Mouse (Mus musculus) ovary, postnatal 36 days (tissue): ENCODE results near the gene Lamp1.
A peak's percentile ranks its signal among the peaks of the same experiment; 100 is the strongest.

ENCODE experiments used
- DNase-seq: peaks from one replicate; pipeline ENCODE4 v3.0.0; 2022; ENCODE audit warnings: low spot score, mixed read lengths

The Lamp1 gene

GRCm38 (mm10) chr8:13158718-13159376, at the start of gene Lamp1:
Lamp1 (plus strand) TSS chr8:13159161.
- peak; percentile 99 for DNase-seq

GRCm38 (mm10) chr8:13109416-13109960, 49.5 kb upstream of the Lamp1 start:
- no peak for DNase-seq

- DNase-seq = no peak
Measured at GRCm38 (mm10) chr8:13111917-13112316, 47.0 kb upstream of the Lamp1 start.

- DNase-seq = no peak
Measured at GRCm38 (mm10) chr8:13113232-13113631, 45.7 kb upstream of the Lamp1 start.

GRCm38 (mm10) chr8:13117096-13117495, 41.9 kb upstream of the Lamp1 start:
- no peak for DNase-seq

GRCm38 (mm10) chr8:13118516-13118915, 40.4 kb upstream of the Lamp1 start:
- no peak for DNase-seq

- no peak for DNase-seq
Measured at GRCm38 (mm10) chr8:13120882-13121665, 37.9 kb upstream of the Lamp1 start.

GRCm38 (mm10) chr8:13122887-13123421, 36.0 kb upstream of the Lamp1 start:
- no peak for DNase-seq

- DNase-seq = no peak
Measured at GRCm38 (mm10) chr8:13124897-13125296, 34.1 kb upstream of the Lamp1 start.

- peak; percentile 24 for DNase-seq
Measured at GRCm38 (mm10) chr8:13132220-13132619, 26.7 kb upstream of the Lamp1 start.

- no peak for DNase-seq
Measured at GRCm38 (mm10) chr8:13139641-13140182, 19.2 kb upstream of the Lamp1 start.

GRCm38 (mm10) chr8:13141681-13142080, 17.3 kb upstream of the Lamp1 start:
- no peak for DNase-seq

GRCm38 (mm10) chr8:13148476-13148875, 10.5 kb upstream of the Lamp1 start:
- no peak for DNase-seq

- DNase-seq = no peak
Measured at GRCm38 (mm10) chr8:13149287-13149686, 9.7 kb upstream of the Lamp1 start.

- DNase-seq = no peak
Measured at GRCm38 (mm10) chr8:13149866-13150265, 9.1 kb upstream of the Lamp1 start.

- DNase-seq = no peak
Measured at GRCm38 (mm10) chr8:13150929-13151328, 8.0 kb upstream of the Lamp1 start.

- DNase-seq = no peak
Measured at GRCm38 (mm10) chr8:13154099-13154498, 4.9 kb upstream of the Lamp1 start.

- DNase-seq = no peak
Measured at GRCm38 (mm10) chr8:13155358-13155757, 3.6 kb upstream of the Lamp1 start.

GRCm38 (mm10) chr8:13156327-13157097, 2.4 kb upstream of the Lamp1 start:
- DNase-seq = no peak

GRCm38 (mm10) chr8:13159377-13159881, 468 bp downstream of the Lamp1 start:
- no peak for DNase-seq

GRCm38 (mm10) chr8:13160691-13161090, 1.7 kb downstream of the Lamp1 start:
- no peak for DNase-seq

GRCm38 (mm10) chr8:13162098-13162497, 3.1 kb downstream of the Lamp1 start:
- DNase-seq = no peak
